ENCODE assay signal across 18 mouse cellular contexts in the genomic region with DNA sequence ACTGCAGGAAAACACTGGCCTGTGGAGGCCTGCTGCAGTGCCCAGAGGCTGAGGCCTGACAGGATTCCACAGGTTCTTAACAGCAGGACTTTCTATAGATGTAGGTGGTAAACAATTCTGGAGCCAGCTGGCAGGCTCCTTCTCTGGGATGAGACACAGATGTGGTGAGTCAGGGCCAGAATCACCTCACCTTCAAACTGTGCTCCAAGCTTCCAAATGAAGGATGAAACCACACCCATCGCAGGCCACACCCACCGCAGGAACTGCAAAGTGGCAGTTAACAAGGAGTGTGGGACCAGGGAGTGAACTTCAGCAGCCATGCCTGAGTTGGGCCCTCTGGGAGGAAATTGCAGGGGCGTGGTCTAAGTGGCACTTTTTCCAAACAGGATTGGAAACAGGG. TPM values are rescaled to one million over a fixed set of nuclear protein-coding genes. Genes with fewer than 3 reads are reported as not detected.
A peak's percentile ranks its signal among the peaks of the same experiment; 100 is the strongest.
DNase-seq lines count a peak whose midpoint lies in the region; ATAC-seq lines count a peak whose summit lies in the region.
"Had no signal": no experiment of that assay in that cellular context is flagged by ENCODE, and none has a peak within 500 bp of the region (broad histone marks: within the 10 kb centered on the region; RNA-seq: fewer than 3 reads in every experiment).

No protein-coding gene starts in this region.

- peak; percentile 64 for DNase-seq in 3134 (ENCODE audit: extremely low read depth, insufficient read length, low spot score)
- peak; percentile 89 for DNase-seq in ES-CJ7 (ENCODE audit: low read depth, low spot score)
- DNase-seq in c-Kit-positive CD71-positive TER-119-positive erythroid progenitor cells, embryonic 14.5 days (ENCODE audit: low spot score): peak; percentile 13
- DNase-seq in gastrocnemius, postnatal 10 days: no peak
- DNase-seq in cerebellum, adult 11 months: no peak
- DNase-seq in thymus, adult 18-20 months: no peak
- DNase-seq in natural killer cell, adult 2 months (ENCODE audit: low spot score in 2 of 2): no peak
- DNase-seq: adrenal gland, adult 2 months; cerebellum, adult 9-11 months; gastrocnemius, postnatal 36 days; kidney, postnatal 10 days; lung, postnatal 14 days had no signal

- WGBS in limb, embryonic 12.5 days: 23% methylated on average over 3 of the region's 3 CpGs

- peaks cover 30% of the 10 kb centered on the region for H3K4me1 ChIP-seq in limb, embryonic 12.5 days (replicated peaks)

- H3K27me3 ChIP-seq in limb, embryonic 12.5 days: peaks cover 35% of the 10 kb centered on the region

- H3K9me3 ChIP-seq in limb, embryonic 12.5 days: no peaks in the 10 kb centered on the region
- H3K9me3 ChIP-seq: neural tube, embryonic 13.5 days had no signal

- H3K4me3 ChIP-seq in limb, embryonic 12.5 days (replicated peaks): no peak overlapping the region
- H3K4me3 ChIP-seq: neural tube, embryonic 13.5 days had no signal

- ATAC-seq in limb, embryonic 12.5 days (ENCODE audit: insufficient number of reproducible peaks, insufficient read depth, low FRiP score, low TSS enrichment, low read depth): no peak
- ATAC-seq: CD4-positive, CD25-positive, alpha-beta regulatory T cell, adult 4 months; inflammation-experienced regulatory T-cells, adult 6 months had no signal

- no peaks in the 10 kb centered on the region for H3K36me3 ChIP-seq in limb, embryonic 12.5 days
- H3K36me3 ChIP-seq: neural tube, embryonic 13.5 days had no signal

- H3K9ac ChIP-seq in limb, embryonic 12.5 days (replicated peaks): no peak overlapping the region
- H3K9ac ChIP-seq: liver, embryonic 14.5 days; neural tube, embryonic 13.5 days had no signal

- peak overlapping the region; percentile 31; the same call in 1 of the 2 replicates for H3K27ac ChIP-seq in limb, embryonic 12.5 days
- H3K27ac ChIP-seq: liver, embryonic 14.5 days; neural tube, embryonic 13.5 days had no signal

- no peak overlapping the region for H3K4me2 ChIP-seq in limb, embryonic 12.5 days
- H3K4me2 ChIP-seq: heart, embryonic 11.5 days; neural tube, embryonic 13.5 days had no signal

RNA-seq across cellular contexts. Expression of gene Serhl, which starts 1.6 kb away (rescaled TPM):
- 56.3 and 61.3 TPM in 2 replicates for polyA plus RNA-seq in limb, embryonic 12.5 days (2016; fragmentation: Nextera tagmentation; extraction: Ambion mirVana)
- 10 to 100 TPM; 34.8 to 35.4 TPM for total RNA-seq in gastrocnemius, postnatal 10 days (2021)

RNA-seq across cellular contexts. Expression of gene Rrp7a, which starts 31.7 kb away (rescaled TPM):
- 50.4 and 57.7 TPM in 2 replicates for polyA plus RNA-seq in limb, embryonic 12.5 days (2016; fragmentation: Nextera tagmentation; extraction: Ambion mirVana)
- total RNA-seq in gastrocnemius, postnatal 10 days (2021): 10 to 100 TPM; 41.0 to 44.3 TPM

RNA-seq across cellular contexts. Expression of gene Nfam1, which starts 57.8 kb away (rescaled TPM):
- polyA plus RNA-seq in limb, embryonic 12.5 days (2016; fragmentation: Nextera tagmentation; extraction: Ambion mirVana): 3.0 TPM in 2 replicates
- 1 to 10 TPM; 1.4 to 3.0 TPM for total RNA-seq in gastrocnemius, postnatal 10 days (2021)

RNA-seq across cellular contexts. Expression of gene Poldip3, which starts 58.3 kb away (rescaled TPM):
- polyA plus RNA-seq in limb, embryonic 12.5 days (2016; fragmentation: Nextera tagmentation; extraction: Ambion mirVana): 173 and 176 TPM in 2 replicates
- total RNA-seq in gastrocnemius, postnatal 10 days (2021): 10 to 100 TPM; 33.8 to 43.3 TPM

Comparison
In these comparisons a context has a peak if more than half of its experiments do, and no peak if none do; other contexts are left out.
1. DNase-seq: peak in 3134 (single experiment), ES-CJ7 (single experiment) and c-Kit-positive CD71-positive TER-119-positive erythroid progenitor cells, embryonic 14.5 days (single experiment); none in gastrocnemius, postnatal 10 days (single experiment), cerebellum, adult 11 months (single experiment), thymus, adult 18-20 months (0 of 2) and natural killer cell, adult 2 months (0 of 2).